Mouse (Mus musculus): Measurements from ENCODE around the gene Sema4c. TPM values are rescaled to one million over a fixed set of nuclear protein-coding genes. Genes with fewer than 3 reads are reported as not detected.
A peak's percentile ranks its signal among the peaks of the same experiment; 100 is the strongest.

Gene Sema4c
- polyA plus RNA-seq, 1 experiment from 2014 or later: 2.0 TPM

DNA sequence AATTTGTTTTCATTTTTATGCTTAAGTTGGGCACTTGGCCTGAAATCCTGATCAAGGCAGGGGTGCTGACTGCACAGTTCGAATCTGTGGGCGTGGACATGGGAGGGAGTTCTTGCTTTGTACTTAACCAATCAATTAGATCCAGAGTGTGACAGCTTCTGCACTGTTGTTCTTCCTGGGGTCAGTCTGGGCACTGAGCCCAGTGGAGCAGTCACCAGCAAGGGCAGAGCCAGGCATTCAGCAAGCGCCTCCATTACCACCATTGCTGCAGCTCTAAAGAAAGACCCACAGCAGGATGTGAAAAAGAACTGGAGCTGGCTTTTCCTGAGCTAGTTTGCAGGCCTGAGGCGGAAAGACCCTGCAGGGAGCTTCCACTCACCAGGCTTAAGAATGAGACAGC lies 38.0 kb upstream of the Sema4c start:
- Histone ChIP-seq H3K36me3 (replicated peaks; ENCODE audit: insufficient read depth, low read length) (no peaks in the 10 kb centered on the region), H3K9ac (replicated peaks) (no peak overlapping the region), H3K27me3 (ENCODE audit: insufficient read depth, low read length) (no peaks in the 10 kb centered on the region), H3K4me1 (ENCODE audit: insufficient read depth) (no peaks in the 10 kb centered on the region), H3K4me3 (ENCODE audit: low read depth, low read length) (no peak overlapping the region), H3K9me3 (ENCODE audit: low read length) (no peaks in the 10 kb centered on the region), H3K4me2 (ENCODE audit: low read depth, low read length) (peak overlapping the region; percentile 52; the same call in 1 of the 2 replicates), H3K27ac (ENCODE audit: low read depth) (peak overlapping the region; percentile 82)
- DNase-seq (peak; percentile 78), ATAC-seq (peak; percentile 99)
- TF ChIP-seq EP300 (IDR thresholded peaks at IDR 0.05; ENCODE audit: low read depth) (no peak), CTCF (IDR thresholded peaks at IDR 0.05; ENCODE audit: low read depth) (no peak)
- WGBS (ENCODE audit: insufficient replicate concordance): 45% methylated on average over 4 of the region's 4 CpGs

DNA sequence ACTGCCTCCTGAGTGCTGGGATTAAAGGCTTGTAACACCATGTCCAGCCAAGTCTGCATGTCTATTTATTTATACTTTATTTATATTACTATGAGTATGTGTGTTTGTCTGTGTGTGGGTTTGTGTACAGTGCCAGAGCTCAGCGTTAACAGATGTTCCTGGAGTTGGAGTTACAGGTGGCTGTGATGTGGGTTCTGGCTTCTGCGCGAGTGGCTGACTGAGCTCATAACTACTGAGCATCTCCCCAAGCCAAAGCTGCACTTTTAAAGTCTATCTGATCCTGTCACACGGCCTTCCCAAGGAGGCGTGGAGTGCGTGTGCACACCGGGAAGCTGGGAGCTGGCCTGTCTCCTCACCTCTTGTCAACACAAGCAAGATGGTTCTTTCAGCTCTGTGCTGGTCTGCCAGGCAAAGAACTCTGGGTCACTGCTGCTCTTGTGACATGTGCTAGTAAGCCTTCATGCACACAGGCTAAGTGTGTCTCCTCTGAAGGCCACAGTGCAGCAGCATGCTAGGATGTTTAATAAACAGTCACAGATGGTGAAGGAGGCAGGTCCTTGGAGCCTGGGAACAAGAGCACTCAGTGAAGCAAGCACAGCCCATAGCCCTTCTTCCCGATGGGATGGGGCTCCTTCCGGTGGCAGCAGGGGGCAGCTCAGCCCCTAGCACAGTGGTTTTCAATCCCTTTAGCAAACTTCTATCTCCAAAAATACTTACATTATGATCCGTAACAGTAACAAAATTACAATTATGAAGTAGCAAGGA lies 37.2 kb upstream of the Sema4c start:
- Histone ChIP-seq H3K9me3 (ENCODE audit: low read length) (no peaks in the 10 kb centered on the region), H3K4me1 (ENCODE audit: insufficient read depth) (peaks cover under 1% of the 10 kb centered on the region; the same call in 1 of the 2 replicates), H3K9ac (replicated peaks) (no peak overlapping the region), H3K36me3 (replicated peaks; ENCODE audit: insufficient read depth, low read length) (no peaks in the 10 kb centered on the region), H3K27ac (ENCODE audit: low read depth) (peak overlapping the region; percentile 82), H3K4me2 (ENCODE audit: low read depth, low read length) (no peak overlapping the region), H3K4me3 (ENCODE audit: low read depth, low read length) (no peak overlapping the region), H3K27me3 (ENCODE audit: insufficient read depth, low read length) (no peaks in the 10 kb centered on the region)
- DNase-seq: no peak
- 74% methylated on average over 10 of the region's 10 CpGs for WGBS (ENCODE audit: insufficient replicate concordance)
- TF ChIP-seq CTCF (IDR thresholded peaks at IDR 0.05; ENCODE audit: low read depth) (no peak), EP300 (IDR thresholded peaks at IDR 0.05; ENCODE audit: low read depth) (no peak)
- peak; percentile 24; the same call in 1 of the 2 replicates for ATAC-seq

DNA sequence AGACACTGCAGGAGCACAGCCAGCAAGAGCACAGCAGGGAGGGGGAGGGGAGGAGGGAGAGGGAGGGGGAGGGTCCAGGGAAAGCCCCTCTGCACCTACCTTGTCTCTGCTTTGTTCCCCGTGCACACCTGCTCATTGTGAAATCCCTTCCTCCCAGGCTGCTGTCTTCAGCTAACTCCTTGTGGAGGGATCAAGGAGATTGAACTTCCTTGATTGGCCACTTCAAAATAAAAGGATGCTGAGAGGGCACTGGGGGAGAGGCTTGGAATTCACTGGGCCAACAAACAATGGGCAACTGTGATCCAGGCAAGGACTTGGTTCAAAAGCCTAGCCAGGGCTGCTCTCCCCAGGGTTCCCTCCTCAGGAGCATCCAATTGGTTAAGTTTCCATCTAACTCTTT lies 35.0 kb upstream of the Sema4c start:
- DNase-seq (no peak), ATAC-seq (no peak)
- peaks cover 4% of the 10 kb centered on the region; the same call in 1 of the 2 replicates for H3K4me1 ChIP-seq (ENCODE audit: insufficient read depth)
- no peak for TF ChIP-seq CTCF (IDR thresholded peaks at IDR 0.05; ENCODE audit: low read depth)
- TF ChIP-seq EP300 (IDR thresholded peaks at IDR 0.05; ENCODE audit: low read depth): no peak
- no peak overlapping the region for H3K27ac ChIP-seq (ENCODE audit: low read depth)
- H3K4me3 ChIP-seq (ENCODE audit: low read depth, low read length): no peak overlapping the region
- H3K36me3 ChIP-seq (replicated peaks; ENCODE audit: insufficient read depth, low read length): no peaks in the 10 kb centered on the region
- H3K4me2 ChIP-seq (ENCODE audit: low read depth, low read length): no peak overlapping the region
- no peak overlapping the region for H3K9ac ChIP-seq (replicated peaks)
- no peaks in the 10 kb centered on the region for H3K27me3 ChIP-seq (ENCODE audit: insufficient read depth, low read length)
- H3K9me3 ChIP-seq (ENCODE audit: low read length): no peaks in the 10 kb centered on the region
- WGBS (ENCODE audit: insufficient replicate concordance): 38% methylated on average over 1 of the region's 1 CpGs

DNA sequence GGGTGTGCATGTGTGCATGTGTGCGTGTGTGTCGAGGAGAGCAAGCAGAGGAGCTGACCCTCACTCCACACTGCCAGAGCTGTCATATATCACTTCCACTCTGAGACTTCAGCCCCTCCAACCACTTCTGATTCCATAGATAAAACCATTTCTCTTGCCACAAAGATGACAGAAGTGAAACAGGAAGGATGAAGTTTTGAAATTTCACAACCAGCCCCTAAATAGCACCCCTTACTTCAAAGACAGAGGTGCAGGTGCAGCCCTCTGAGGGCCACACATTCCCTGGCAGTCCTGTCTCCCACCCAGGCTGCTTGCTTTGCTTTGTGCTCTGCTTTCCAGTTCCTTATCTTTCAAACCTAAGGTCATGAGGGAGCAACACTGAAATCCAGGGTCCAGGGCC lies 33.3 kb upstream of the Sema4c start:
- Histone ChIP-seq H3K4me1 (ENCODE audit: insufficient read depth) (peaks cover 4% of the 10 kb centered on the region; the same call in 1 of the 2 replicates), H3K27me3 (ENCODE audit: insufficient read depth, low read length) (no peaks in the 10 kb centered on the region), H3K9ac (replicated peaks) (no peak overlapping the region), H3K9me3 (ENCODE audit: low read length) (no peaks in the 10 kb centered on the region), H3K4me3 (ENCODE audit: low read depth, low read length) (no peak overlapping the region), H3K27ac (ENCODE audit: low read depth) (no peak overlapping the region), H3K4me2 (ENCODE audit: low read depth, low read length) (no peak overlapping the region), H3K36me3 (replicated peaks; ENCODE audit: insufficient read depth, low read length) (no peaks in the 10 kb centered on the region)
- no peak for ATAC-seq
- 45% methylated on average over 2 of the region's 2 CpGs for WGBS (ENCODE audit: insufficient replicate concordance)
- no peak for TF ChIP-seq EP300 (IDR thresholded peaks at IDR 0.05; ENCODE audit: low read depth)
- TF ChIP-seq CTCF (IDR thresholded peaks at IDR 0.05; ENCODE audit: low read depth): no peak
- no peak for DNase-seq

DNA sequence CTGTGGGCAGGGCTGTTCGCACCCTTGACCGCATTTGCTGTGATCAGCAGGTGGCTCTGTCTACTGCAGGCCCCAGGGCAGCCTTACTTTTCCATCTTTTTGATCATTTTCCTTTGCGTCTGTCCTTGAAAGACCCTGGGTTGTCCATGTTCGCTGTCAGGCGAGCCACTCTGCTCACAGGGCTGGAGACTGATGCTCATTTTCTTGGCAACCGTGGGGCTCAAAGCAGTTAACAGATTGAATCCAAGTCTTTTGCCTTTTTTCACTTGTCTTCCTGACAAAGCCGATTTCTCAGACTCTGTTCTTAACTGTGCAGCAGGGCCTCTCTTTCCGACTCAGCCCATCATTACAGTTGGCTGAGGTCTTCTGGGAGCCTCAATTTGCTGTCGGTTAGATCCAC lies 32.5 kb upstream of the Sema4c start:
- ATAC-seq (no peak), DNase-seq (no peak)
- Histone ChIP-seq H3K9ac (replicated peaks) (no peak overlapping the region), H3K36me3 (replicated peaks; ENCODE audit: insufficient read depth, low read length) (no peaks in the 10 kb centered on the region), H3K4me1 (ENCODE audit: insufficient read depth) (peaks cover 4% of the 10 kb centered on the region; the same call in 1 of the 2 replicates), H3K4me3 (ENCODE audit: low read depth, low read length) (no peak overlapping the region), H3K9me3 (ENCODE audit: low read length) (no peaks in the 10 kb centered on the region), H3K4me2 (ENCODE audit: low read depth, low read length) (no peak overlapping the region), H3K27ac (ENCODE audit: low read depth) (no peak overlapping the region), H3K27me3 (ENCODE audit: insufficient read depth, low read length) (no peaks in the 10 kb centered on the region)
- TF ChIP-seq CTCF (IDR thresholded peaks at IDR 0.05; ENCODE audit: low read depth) (no peak), EP300 (IDR thresholded peaks at IDR 0.05; ENCODE audit: low read depth) (no peak)
- 78% methylated on average over 9 of the region's 9 CpGs for WGBS (ENCODE audit: insufficient replicate concordance)

DNA sequence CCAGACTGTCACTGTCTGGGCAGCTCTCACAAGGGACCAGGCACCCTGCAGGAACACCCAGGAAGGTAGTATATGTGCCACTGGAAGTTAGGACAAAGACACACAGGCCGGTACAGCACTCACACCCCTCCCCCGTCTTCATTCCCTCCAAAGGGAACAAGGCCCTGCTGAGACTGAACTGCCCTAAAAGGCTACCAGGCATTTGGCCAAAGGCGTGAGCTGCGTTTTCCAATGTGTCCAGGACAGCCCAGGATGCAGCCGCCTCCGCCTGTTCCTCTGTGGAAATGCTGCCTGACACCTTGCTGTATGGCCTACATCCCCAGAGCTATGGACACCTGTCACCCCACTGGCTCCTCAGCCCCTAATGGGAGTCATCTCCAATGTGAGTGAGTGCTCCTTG lies 31.3 kb upstream of the Sema4c start:
- ATAC-seq: no peak
- H3K9ac ChIP-seq (replicated peaks): no peak overlapping the region
- no peaks in the 10 kb centered on the region for H3K36me3 ChIP-seq (replicated peaks; ENCODE audit: insufficient read depth, low read length)
- no peaks in the 10 kb centered on the region for H3K27me3 ChIP-seq (ENCODE audit: insufficient read depth, low read length)
- no peak for TF ChIP-seq CTCF (IDR thresholded peaks at IDR 0.05; ENCODE audit: low read depth)
- no peak for TF ChIP-seq EP300 (IDR thresholded peaks at IDR 0.05; ENCODE audit: low read depth)
- WGBS (ENCODE audit: insufficient replicate concordance): 65% methylated on average over 6 of the region's 6 CpGs
- H3K9me3 ChIP-seq (ENCODE audit: low read length): no peaks in the 10 kb centered on the region
- no peak overlapping the region for H3K4me2 ChIP-seq (ENCODE audit: low read depth, low read length)
- peaks cover 4% of the 10 kb centered on the region; the same call in 1 of the 2 replicates for H3K4me1 ChIP-seq (ENCODE audit: insufficient read depth)
- H3K4me3 ChIP-seq (ENCODE audit: low read depth, low read length): no peak overlapping the region
- no peak overlapping the region for H3K27ac ChIP-seq (ENCODE audit: low read depth)
- DNase-seq: no peak

Measured in liver, postnatal 0 days (tissue).